Mouse (Mus musculus) NIH3T3 (cell line): ENCODE results near the gene Nudt7.
A peak's percentile ranks its signal among the peaks of the same experiment; 100 is the strongest.

Source experiments
- DNase-seq: peaks from one replicate; pipeline ENCODE4 v3.0.0-alpha.2; 2012; ENCODE audit warnings: low read depth

Gene Nudt7

GRCm38 (mm10) chr8:114133510-114134362 is at the start of gene Nudt7:
Gene Nudt7, plus strand, starts transcription at chr8:114133557.
- DNase-seq, result peak; percentile 94

DNA sequence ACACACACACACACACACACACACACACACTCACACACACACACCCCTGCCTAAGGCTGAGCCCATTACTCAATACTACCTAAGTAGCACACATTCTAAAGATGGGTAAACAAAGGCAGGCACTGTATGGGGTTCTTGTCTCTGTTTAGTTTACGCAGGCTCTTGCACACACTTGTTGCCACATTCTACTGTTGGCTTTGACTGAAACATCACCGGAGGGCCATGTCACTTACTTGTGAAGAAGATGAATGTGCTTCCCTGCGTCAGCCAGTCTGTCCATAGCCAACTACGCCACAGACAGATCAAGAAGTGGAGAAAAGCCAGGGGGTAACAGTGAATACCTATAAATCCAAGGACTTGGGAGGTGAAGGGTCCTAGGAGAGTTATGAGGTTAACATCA is 45.4 kb upstream of the Nudt7 start:
- DNase-seq, result no peak

- no peak for DNase-seq
These were observed 42.6 kb upstream of the Nudt7 start for GRCm38 (mm10) chr8:114090736-114091135.

- no peak for DNase-seq
These were observed 40.0 kb upstream of the Nudt7 start for GRCm38 (mm10) chr8:114093321-114093720.

- peak; percentile 33 for DNase-seq
These were observed 38.8 kb upstream of the Nudt7 start for GRCm38 (mm10) chr8:114094526-114094925.

GRCm38 (mm10) chr8:114100561-114101206 is 32.7 kb upstream of the Nudt7 start:
- DNase-seq, result no peak

GRCm38 (mm10) chr8:114103401-114103800 is 30.0 kb upstream of the Nudt7 start:
- no peak for DNase-seq

DNA sequence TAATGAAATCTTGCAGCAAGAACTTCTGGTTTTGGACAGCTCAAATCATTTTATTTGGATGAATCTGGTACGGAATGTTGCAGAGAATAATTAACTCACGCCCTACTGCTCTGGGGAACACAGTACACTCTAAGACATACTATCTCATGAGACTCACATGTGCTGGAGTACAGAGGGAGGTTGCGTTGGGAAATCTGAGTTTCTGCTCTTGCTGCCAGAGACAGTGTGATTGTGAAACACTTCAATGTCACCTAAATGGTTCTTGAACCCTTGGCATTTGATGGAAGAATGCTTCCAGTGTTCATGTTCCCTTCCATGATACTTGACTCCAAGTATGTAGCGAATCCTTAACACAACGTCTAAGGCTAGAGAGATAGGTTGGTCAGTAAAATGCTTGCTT is 27.4 kb upstream of the Nudt7 start:
- DNase-seq, result no peak

DNA sequence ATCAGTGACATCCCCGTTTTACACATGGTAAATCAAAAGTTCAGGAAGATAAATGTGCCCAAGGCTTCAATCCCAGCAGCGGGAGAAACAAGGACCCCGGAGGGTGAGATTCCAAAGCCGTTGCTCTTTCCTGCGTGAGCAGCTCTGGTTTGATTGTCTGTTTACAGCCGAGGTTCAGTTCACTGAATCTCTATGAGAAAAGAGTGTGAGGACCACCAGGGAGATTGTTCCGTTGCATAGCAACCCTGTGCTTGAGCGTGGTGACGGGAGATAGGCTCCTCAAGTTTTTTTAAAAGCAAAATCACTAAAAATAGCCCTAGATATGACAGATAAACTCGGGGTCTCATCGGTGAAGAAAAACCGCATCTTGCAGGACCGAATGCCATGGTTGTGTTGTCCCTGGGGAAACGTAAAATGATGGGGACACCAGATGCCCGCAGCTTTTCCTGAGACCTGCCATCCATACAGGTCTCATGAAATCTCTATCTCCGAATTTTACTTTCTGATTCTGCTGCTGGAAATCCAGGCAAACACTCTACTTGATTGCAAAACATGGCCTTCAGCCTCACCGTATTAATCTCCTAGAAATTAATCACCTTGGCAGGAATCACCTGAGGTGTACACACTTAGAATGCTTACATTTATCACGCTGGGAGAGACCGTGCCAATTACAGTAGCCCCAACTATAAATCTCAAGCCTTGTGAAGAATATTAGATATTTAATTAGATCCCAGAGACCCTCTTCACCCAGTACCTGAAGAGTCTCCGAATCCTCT is 23.8 kb upstream of the Nudt7 start:
- DNase-seq, result no peak

GRCm38 (mm10) chr8:114115076-114115475 is 18.3 kb upstream of the Nudt7 start:
- DNase-seq, result no peak

DNA sequence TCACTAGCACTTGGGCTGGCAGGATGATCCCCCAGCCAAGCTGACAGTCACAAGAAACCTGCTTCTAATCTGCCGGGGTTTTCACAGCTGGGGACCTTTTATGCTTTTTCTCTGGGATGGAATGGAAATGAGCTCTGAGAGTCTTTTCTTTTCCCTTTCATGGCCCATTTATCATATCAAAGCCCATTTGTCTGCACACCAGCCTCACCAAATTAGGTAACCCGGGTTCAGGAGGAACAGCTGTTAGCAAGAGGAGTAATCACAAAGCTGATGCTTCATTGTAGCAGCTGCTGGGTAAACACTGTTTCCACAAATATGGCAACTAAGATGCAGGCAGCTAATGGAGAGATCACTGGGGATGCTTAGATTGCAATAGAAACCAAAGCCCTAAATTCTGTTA is 17.3 kb upstream of the Nudt7 start:
- DNase-seq, result no peak

GRCm38 (mm10) chr8:114117439-114117838 is 15.9 kb upstream of the Nudt7 start:
- no peak for DNase-seq

DNA sequence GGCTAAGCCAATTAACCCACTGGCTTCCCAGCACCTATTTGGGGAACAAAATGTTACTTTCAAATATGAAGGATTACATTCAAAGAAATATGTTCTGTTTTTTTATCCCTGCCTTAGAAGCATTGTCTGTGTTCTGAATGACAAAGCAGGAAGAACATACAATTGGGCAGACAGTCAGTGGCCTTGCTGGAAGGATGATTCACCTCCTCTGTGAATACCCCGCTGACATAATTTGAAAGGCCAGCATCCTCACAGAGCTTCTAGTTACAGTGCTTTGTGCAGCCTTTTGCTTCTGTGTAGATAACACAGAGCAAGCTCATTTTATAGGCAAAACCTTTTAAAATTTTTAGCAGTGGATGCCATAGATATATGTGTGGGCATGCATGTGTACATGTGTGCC is 11.6 kb upstream of the Nudt7 start:
- DNase-seq, result no peak

GRCm38 (mm10) chr8:114123611-114124010 is 9.7 kb upstream of the Nudt7 start:
- DNase-seq, result no peak

DNA sequence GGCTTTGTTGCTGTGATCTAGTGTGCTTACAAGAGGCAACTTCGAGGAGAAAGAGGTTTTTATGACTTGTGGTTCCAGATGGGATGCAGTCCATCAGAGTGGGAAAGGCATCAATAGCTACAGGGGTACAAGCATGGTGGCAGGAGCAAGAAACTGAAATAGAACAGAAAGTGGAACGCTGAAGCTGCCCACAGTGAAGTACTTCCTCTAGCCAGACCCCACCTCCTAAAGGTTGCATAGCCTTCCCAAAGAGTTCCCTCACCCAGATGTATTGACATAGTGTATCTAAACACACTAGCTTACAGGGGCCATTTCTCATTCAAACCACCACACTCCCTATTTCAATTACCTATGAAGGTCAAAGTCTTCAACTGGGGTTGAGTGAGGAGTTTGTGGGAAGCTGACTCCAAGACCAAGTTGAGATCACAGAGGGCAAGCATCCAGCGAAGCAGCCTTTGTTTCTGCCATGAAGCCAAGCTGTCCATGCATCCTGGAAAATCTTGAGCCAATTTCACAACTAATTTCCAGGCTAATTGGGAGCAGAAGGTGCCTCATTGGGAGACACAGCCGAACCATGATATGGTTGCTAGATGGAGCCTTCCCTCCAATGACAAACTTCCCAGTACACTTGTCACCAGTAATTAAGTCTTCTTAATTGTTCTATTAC is 9.1 kb upstream of the Nudt7 start:
- DNase-seq, result no peak

GRCm38 (mm10) chr8:114130838-114131237 is 2.5 kb upstream of the Nudt7 start:
- DNase-seq, result no peak

DNA sequence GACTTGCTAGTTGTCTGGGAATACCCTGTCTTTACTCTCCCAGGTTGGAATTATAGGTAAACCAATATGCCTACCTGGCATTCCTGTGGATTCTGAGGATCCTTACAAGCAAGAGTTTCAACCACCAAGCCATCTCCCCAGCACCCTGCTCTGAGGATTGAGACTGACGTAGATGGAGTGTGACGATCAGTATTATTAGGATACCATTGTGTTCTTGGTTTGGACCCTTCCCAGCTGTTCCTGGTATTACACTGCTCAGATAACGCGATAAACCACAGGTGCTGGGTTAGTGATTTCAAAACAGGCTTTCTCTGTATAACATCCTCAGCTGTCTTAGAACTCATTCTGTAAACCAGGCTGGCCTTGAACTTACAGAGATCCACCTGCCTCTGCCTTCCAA is 1.9 kb upstream of the Nudt7 start:
- DNase-seq, result no peak

DNA sequence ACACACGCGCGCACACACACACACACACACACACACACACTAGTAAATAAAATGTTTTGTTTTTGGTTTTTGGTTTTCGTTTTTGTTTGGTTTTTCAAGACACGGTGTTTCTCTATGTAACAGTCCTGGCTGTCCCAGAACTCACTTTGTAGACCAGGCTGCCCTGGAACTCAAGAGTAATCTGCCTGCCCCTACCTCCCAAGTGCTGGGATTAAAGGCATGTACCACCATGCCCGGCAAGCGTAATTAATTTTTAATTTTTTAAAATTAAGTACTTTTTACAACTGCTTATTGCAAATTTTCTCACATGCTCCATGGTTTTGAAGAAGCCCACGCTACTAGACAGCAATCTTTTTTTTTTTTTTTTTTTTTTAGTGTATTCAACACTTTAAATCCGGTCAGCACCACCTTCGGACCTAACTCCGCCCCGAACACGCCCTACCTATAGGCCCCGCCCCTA is 277 bp upstream of the Nudt7 start:
- DNase-seq, result no peak

DNA sequence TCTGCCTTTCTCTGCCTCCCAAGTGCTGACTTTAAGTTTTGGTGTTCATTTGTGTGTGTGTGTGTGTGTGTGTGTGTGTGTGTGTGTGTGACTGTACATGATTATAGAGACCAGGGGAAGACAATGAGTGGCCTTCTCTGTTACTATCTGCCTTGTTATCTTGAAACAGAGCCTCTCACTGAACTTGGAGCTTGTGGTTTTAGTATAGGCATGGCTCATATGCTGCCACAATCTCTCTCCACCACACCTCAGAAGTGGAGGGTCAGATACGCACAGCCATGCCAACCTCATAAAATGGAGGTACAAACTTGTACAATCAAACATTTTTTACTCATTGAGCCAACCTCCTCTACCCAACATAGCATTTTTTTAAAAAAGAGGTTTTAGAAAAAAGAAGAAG is 3.4 kb downstream of the Nudt7 start:
- no peak for DNase-seq

DNA sequence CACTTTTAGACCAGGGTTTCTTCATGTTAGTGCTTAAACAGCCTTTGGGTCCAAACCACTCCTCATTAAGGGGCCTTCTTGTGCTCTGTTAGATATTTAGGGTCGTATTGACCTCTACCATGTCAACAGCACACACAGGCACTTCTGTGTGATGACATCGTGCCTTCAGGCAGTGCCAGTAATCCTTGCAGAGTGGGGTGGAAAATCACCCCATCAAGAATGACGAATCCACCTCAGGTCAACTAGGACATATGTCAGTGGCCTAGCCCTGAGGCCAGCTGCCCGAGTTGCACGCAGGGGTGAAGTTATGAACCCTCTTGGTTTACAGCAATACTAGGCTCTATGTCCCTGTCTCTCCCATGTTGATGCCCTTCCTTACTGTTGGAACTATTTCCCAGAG is 3.8 kb downstream of the Nudt7 start:
- no peak for DNase-seq

DNA sequence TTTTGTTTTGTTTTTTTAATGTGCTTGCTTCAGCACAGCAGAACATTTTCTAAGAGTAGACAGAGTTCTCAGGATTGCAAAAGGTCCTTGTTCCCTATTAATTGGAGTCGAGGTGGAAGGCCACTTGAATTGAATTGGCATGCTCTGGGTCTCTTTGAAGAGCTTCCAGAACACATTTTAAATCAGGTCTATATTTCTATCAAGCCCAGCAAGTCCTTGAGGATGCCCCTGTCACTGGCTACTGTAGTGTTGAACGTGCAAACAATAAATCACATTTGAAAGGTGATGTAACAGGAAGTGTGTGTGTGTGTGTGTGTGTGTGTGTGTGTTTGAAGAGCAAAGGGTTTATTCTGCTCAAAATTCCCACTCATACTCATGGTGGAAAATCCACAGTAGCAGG is 7.1 kb downstream of the Nudt7 start:
- no peak for DNase-seq

GRCm38 (mm10) chr8:114142199-114142598 is 8.8 kb downstream of the Nudt7 start:
- DNase-seq, result no peak
